Mouse (Mus musculus) adrenal gland, postnatal 25 days (tissue): ENCODE results near the gene Dedd2. TPM values are rescaled to one million over a fixed set of nuclear protein-coding genes. Genes with fewer than 3 reads are reported as not detected.
A peak's percentile ranks its signal among the peaks of the same experiment; 100 is the strongest.

Experiments used
- DNase-seq: peaks from one replicate; pipeline ENCODE4 v3.0.0; 2021; ENCODE audit warnings: mixed read lengths
- total RNA-seq: library from RNA; stranded (reverse); gene quantifications from 2 replicates; pipeline ENCODE4 v1.2.3, GENCODE M21; 2021

Gene Dedd2
- total RNA-seq, 1 experiment from 2014 or later, result 18.0 TPM

GRCm38 (mm10) chr7:25246079-25246758 lies 25.8 kb upstream of the Dedd2 start:
- peak; percentile 64 for DNase-seq

- no peak for DNase-seq
Measured at GRCm38 (mm10) chr7:25244562-25245369, 24.4 kb upstream of the Dedd2 start.

- DNase-seq, result no peak
Measured at GRCm38 (mm10) chr7:25243361-25243760, 22.9 kb upstream of the Dedd2 start.

GRCm38 (mm10) chr7:25241062-25241461 lies 20.6 kb upstream of the Dedd2 start:
- DNase-seq, result peak; percentile 49

- no peak for DNase-seq
Measured at GRCm38 (mm10) chr7:25240631-25241030, 20.2 kb upstream of the Dedd2 start.

GRCm38 (mm10) chr7:25238829-25239623 lies 18.6 kb upstream of the Dedd2 start:
- peak; percentile 75 for DNase-seq

GRCm38 (mm10) chr7:25238015-25238706 lies 17.7 kb upstream of the Dedd2 start:
- peak; percentile 83 for DNase-seq

GRCm38 (mm10) chr7:25237249-25238014 lies 17.0 kb upstream of the Dedd2 start, which contains the start of gene Gsk3a:
Gene Gsk3a, minus strand, starts transcription at chr7:25237851.
- DNase-seq, result peak; percentile 95

GRCm38 (mm10) chr7:25235526-25235925 lies 15.1 kb upstream of the Dedd2 start:
- DNase-seq, result no peak

- no peak for DNase-seq
Measured at GRCm38 (mm10) chr7:25233061-25233460, 12.6 kb upstream of the Dedd2 start.

- DNase-seq, result no peak
Measured at GRCm38 (mm10) chr7:25232101-25232648, 11.8 kb upstream of the Dedd2 start.

- DNase-seq, result no peak
Measured at GRCm38 (mm10) chr7:25230690-25231285, 10.4 kb upstream of the Dedd2 start.

- no peak for DNase-seq
Measured at GRCm38 (mm10) chr7:25227523-25228300, 7.3 kb upstream of the Dedd2 start.

GRCm38 (mm10) chr7:25222275-25222967 lies 2.0 kb upstream of the Dedd2 start:
- DNase-seq, result no peak

- peak; percentile 98 for DNase-seq
Measured at GRCm38 (mm10) chr7:25221102-25221883, 878 bp upstream of the Dedd2 start, which contains the start of gene Zfp526. Gene Zfp526, plus strand, starts transcription at chr7:25221425.

GRCm38 (mm10) chr7:25219756-25220456 lies 509 bp downstream of the Dedd2 start:
- DNase-seq, result peak; percentile 95

- DNase-seq, result no peak
Measured at GRCm38 (mm10) chr7:25219416-25219750, 1.0 kb downstream of the Dedd2 start.
